Mouse (Mus musculus) limb, embryonic 10.5 days (tissue): ENCODE data around the gene Acad9. TPM values are rescaled to one million over a fixed set of nuclear protein-coding genes. Genes with fewer than 3 reads are reported as not detected.
"Not testable (repeated sequence)": the region's sequence is repeated elsewhere in the genome, so short reads cannot be mapped to it uniquely, and the experiment has no call there.

Experiments used
- DNase-seq: peaks from one replicate; pipeline ENCODE4 v3.0.0-alpha.2; 2017; ENCODE audit warnings: low spot score
- H3K27ac ChIP-seq: fragments of 300-500 bp; sonication (generic); 2 replicates; pipeline ENCODE4 v1.5.1; 2016; ENCODE audit warnings: mild to moderate bottlenecking
- H3K27me3 ChIP-seq: fragments of 300-500 bp; sonication (generic); 2 replicates; pipeline ENCODE4 v1.6.1; 2016; ENCODE audit warnings: low read depth, mild to moderate bottlenecking; ENCODE audit not compliant: poor library complexity, severe bottlenecking
- H3K36me3 ChIP-seq: fragments of 300-500 bp; sonication (generic); 2 replicates; pipeline ENCODE4 v1.6.1; 2016; ENCODE audit warnings: mild to moderate bottlenecking, moderate library complexity
- H3K4me1 ChIP-seq: fragments of 300-500 bp; sonication (generic); 2 replicates; pipeline ENCODE4 v1.6.1; 2016
- H3K4me3 ChIP-seq: fragments of 300-500 bp; sonication (generic); 2 replicates; pipeline ENCODE4 v1.5.1; 2016; ENCODE audit warnings: mild to moderate bottlenecking, moderate library complexity
- H3K9me3 ChIP-seq: fragments of 300-500 bp; sonication (generic); replicated peaks from 2 replicates; pipeline ENCODE4 v1.6.1; 2016; ENCODE audit warnings: mild to moderate bottlenecking
- WGBS: fragments of 180-500 bp; shearing (Covaris S2); methylation state at CpG from one replicate; pipeline ENCODE4 v1.1.7; 2016; 5-methylcytosine and 5-hydroxymethylcytosine counted together
- polyA plus RNA-seq: library from polyadenylated mRNA; unstranded; fragments of >200 nt; fragmentation: Nextera tagmentation; extraction: Ambion mirVana; gene quantifications from 2 replicates; pipeline ENCODE4 v1.2.1, GENCODE M21; 2016

Gene Acad9
- polyA plus RNA-seq, 1 experiment from 2014 or later = 95.5 TPM

DNA sequence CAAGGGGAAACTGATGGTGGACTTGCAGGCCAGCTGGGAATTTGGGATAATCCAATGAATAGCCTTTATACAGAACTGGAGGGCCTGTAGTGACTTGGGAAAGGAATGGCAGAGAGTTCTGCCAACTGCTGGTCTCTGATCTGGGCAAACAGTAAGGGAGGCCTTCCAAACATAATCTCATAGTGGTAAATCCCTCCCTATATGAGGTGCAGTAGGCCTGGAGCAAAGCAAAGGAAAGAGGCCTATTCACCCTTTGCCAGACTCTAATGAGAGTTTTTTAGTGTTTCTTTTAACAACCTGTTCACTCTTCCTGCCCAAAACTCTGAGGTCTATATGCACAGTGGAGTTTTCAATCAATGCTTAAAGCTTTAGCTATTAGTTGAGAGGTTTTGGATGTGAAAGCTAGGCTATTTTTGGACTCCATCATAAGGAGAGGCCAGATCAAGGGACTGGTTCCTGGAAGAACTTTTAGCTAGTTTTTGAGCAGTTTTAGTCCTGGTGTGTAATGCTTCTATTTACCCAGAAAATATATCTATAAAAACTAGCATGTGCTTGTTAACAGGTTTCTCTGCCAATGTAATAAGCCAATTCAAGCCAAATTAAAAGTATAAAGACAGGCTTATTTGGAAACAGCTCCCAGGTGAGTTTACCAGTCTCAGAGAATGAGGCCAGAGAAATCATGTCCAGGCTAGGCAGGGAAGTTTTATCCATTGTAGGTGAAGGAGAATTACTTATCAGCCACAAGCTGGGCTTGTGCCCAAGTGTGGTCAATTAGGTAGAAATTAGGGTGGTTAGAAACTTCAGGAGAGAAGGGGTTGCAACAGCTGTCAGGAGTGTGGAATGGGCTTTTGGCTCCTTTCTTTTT, 54.1 kb downstream of the Acad9 start:
- H3K36me3 ChIP-seq = no peaks in the 10 kb centered on the region
- no peak overlapping the region for H3K27ac ChIP-seq
- H3K9me3 ChIP-seq = 0 out of 2 replicates have a peak, but pooled peaks cover 4% of the 10 kb centered on the region
- H3K27me3 ChIP-seq = no peaks in the 10 kb centered on the region
- H3K4me1 ChIP-seq = no peaks in the 10 kb centered on the region
- no peak for DNase-seq
- H3K4me3 ChIP-seq = no peak overlapping the region

DNA sequence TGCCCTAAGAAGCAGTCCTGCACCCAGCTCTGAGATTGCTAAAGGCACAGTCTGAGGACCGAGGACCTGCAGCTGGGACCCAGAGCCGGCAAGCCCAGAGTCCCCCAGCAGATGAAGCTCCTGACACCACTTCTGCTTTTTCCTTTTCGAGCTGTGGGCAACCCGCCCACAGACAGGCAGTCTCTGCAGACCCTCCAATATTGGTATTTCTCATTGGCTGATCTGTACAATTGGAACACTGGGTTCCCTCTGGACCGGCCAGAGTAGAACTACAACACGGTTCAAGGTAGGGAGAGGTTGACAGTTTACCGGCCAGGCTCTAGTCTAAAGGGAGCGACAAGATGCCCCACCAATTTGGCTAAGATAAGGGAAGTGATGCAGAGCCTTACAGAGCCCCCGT, 60.4 kb downstream of the Acad9 start:
- 96% methylated on average over 9 of the region's 9 CpGs for WGBS
- H3K27me3 ChIP-seq, H3K4me1 ChIP-seq, H3K27ac ChIP-seq, H3K4me3 ChIP-seq, H3K9me3 ChIP-seq, H3K36me3 ChIP-seq, DNase-seq: not testable (repeated sequence)

DNA sequence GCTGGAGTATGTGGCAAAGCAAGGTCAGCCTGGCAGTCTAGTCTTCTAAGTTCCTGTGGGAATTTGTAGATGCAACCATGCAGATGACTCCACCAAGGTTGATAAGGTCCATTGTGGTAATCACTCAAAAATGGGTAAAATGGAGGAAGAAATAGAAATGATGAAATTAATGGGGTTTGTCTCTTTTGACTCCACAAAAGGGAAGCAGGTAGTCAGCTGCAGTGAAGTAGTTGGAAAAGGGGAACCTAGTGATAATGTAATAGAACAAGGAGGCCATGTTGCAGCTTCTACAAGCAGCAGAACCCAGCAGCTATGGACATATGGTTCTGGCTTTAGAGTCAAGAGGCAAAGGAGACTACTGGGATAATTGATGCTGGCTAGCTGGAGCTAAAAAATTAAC, 70.4 kb downstream of the Acad9 start:
- H3K4me3 ChIP-seq = no peak overlapping the region
- no peaks in the 10 kb centered on the region for H3K4me1 ChIP-seq
- H3K27ac ChIP-seq = no peak overlapping the region
- H3K9me3 ChIP-seq = no peaks in the 10 kb centered on the region
- no peaks in the 10 kb centered on the region for H3K27me3 ChIP-seq
- no peak for DNase-seq
- no peaks in the 10 kb centered on the region for H3K36me3 ChIP-seq

DNA sequence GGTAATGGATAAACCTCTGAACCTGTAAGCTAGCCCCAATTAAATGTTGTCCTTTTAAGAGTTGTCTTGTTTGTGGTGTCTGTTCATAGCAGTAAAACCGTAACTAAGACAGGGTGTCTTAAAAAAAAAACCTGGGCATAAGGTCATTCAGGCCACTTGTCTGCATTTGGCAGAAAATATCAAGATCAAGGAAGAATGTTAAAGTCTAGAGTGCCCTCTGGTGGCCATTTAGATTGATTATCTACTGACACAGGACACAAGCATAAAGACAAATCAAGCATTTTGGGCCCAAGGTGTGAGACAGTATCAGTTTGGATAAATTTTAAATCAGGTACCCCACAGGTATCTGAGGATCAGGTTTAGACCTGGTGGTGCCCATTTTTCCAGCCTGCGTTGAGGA, 71.8 kb downstream of the Acad9 start:
- H3K27me3 ChIP-seq = no peaks in the 10 kb centered on the region
- 60% methylated on average over 2 of the region's 2 CpGs for WGBS
- no peaks in the 10 kb centered on the region for H3K9me3 ChIP-seq
- no peak overlapping the region for H3K27ac ChIP-seq
- H3K4me3 ChIP-seq = no peak overlapping the region
- H3K4me1 ChIP-seq = no peaks in the 10 kb centered on the region
- no peaks in the 10 kb centered on the region for H3K36me3 ChIP-seq
- DNase-seq = no peak

DNA sequence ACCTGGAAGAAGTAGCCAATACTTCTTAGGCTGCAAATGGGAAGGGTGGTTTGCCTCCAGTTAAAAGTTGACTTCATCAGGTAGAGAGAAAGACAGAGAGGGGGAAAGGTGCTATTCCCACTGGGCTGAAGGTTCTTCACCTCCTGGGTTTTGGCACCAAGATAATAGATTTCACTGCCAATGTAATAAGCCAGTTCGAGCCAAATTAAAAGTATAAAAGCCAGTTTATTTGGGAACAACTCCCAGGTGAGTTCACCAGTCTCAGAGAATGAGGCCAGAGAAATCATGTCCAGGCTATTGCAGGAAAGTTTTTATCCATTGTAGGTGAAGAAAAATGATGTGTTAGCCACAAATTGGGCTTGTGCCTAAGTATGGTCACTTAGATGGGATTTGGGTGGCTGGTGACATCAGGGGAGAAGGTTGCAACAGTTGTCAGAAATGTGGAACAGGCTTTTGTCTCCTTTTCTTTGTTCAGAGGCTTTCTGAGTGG, 72.4 kb downstream of the Acad9 start:
- 82% methylated on average over 1 of the region's 1 CpGs for WGBS
- Histone ChIP-seq H3K4me3 (no peak overlapping the region), H3K36me3 (no peaks in the 10 kb centered on the region), H3K9me3 (no peaks in the 10 kb centered on the region), H3K4me1 (no peaks in the 10 kb centered on the region), H3K27ac (no peak overlapping the region), H3K27me3 (no peaks in the 10 kb centered on the region)
- no peak for DNase-seq

DNA sequence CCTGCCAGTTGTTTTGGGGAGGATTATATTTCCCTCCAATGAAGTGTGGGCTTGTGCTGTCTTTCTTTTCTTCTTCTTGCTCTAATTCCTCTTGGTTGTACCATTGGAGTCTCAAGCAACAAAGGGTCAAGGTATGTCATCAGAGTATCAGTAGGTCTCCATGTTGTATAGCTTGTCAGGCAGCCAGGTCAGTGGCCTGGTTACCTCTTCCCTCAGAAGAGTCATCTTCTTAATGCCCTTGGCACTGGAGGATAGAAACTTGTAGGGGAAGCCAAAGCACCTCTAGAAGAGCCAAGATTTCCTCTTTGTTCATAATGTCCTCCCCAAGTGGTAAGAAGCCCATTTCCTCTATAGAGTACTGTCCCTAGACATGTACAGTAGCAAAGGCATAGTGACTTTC, 73.2 kb downstream of the Acad9 start:
- Histone ChIP-seq H3K36me3 (no peaks in the 10 kb centered on the region), H3K27me3 (no peaks in the 10 kb centered on the region), H3K9me3 (no peaks in the 10 kb centered on the region), H3K4me3 (no peak overlapping the region), H3K27ac (no peak overlapping the region), H3K4me1 (no peaks in the 10 kb centered on the region)
- DNase-seq = no peak

Other genes starting within 250 kb of the Acad9 start
- 97.4 and 109 TPM in 2 replicates for gene Dcun1d1, start 128.5 kb upstream of the Acad9 start, polyA plus RNA-seq
- gene Mccc1, start 65.3 kb upstream of the Acad9 start, polyA plus RNA-seq = 40.7 and 42.4 TPM in 2 replicates
- not detected in 2 replicates for gene Ccdc144b, start 12.4 kb upstream of the Acad9 start, polyA plus RNA-seq
- gene D3Ertd254e, start 85.0 kb downstream of the Acad9 start, polyA plus RNA-seq = 7.0 and 9.7 TPM in 2 replicates
- gene Qrfpr, start 156.3 kb downstream of the Acad9 start, polyA plus RNA-seq = 0.14 and 0.25 TPM in 2 replicates